Mouse (Mus musculus) 3134 (cell line): ENCODE data around the gene Kpna7.
"Not testable (repeated sequence)": the region's sequence is repeated elsewhere in the genome, so short reads cannot be mapped to it uniquely, and the experiment has no call there.

Experiments used
- DNase-seq: peaks from one replicate; pipeline ENCODE4 v3.0.0-alpha.2; 2011; ENCODE audit warnings: low spot score; ENCODE audit not compliant: insufficient read length; ENCODE audit errors: extremely low read depth

Kpna7 gene

GRCm38 (mm10) chr5:145032391-145032790 is 51.4 kb downstream of the Kpna7 start, which contains the start of gene Gm4871:
Gene Gm4871, minus strand, starts transcription at chr5:145032754.
- not testable (repeated sequence) for DNase-seq

GRCm38 (mm10) chr5:145030476-145030875 is 53.4 kb downstream of the Kpna7 start:
- DNase-seq = not testable (repeated sequence)

- DNase-seq = not testable (repeated sequence)
Measured at GRCm38 (mm10) chr5:145020712-145021111, 63.1 kb downstream of the Kpna7 start.

GRCm38 (mm10) chr5:145020254-145020653 is 63.6 kb downstream of the Kpna7 start:
- not testable (repeated sequence) for DNase-seq

GRCm38 (mm10) chr5:145016761-145017160 is 67.1 kb downstream of the Kpna7 start:
- DNase-seq = not testable (repeated sequence)

- DNase-seq = no peak
Measured at GRCm38 (mm10) chr5:145014278-145014677, 69.6 kb downstream of the Kpna7 start.

GRCm38 (mm10) chr5:145008878-145009659 is 74.8 kb downstream of the Kpna7 start:
- DNase-seq = no peak

- DNase-seq = no peak
Measured at GRCm38 (mm10) chr5:145005596-145005995, 78.2 kb downstream of the Kpna7 start.

GRCm38 (mm10) chr5:145004495-145004894 is 79.3 kb downstream of the Kpna7 start:
- no peak for DNase-seq

- DNase-seq = no peak
Measured at GRCm38 (mm10) chr5:145003362-145003761, 80.5 kb downstream of the Kpna7 start.

- no peak for DNase-seq
Measured at GRCm38 (mm10) chr5:144998491-144998890, 85.3 kb downstream of the Kpna7 start.

GRCm38 (mm10) chr5:144990481-144990880 is 93.3 kb downstream of the Kpna7 start:
- no peak for DNase-seq

GRCm38 (mm10) chr5:144990051-144990450 is 93.8 kb downstream of the Kpna7 start:
- DNase-seq = no peak

- no peak for DNase-seq
Measured at GRCm38 (mm10) chr5:144989061-144989405, 94.8 kb downstream of the Kpna7 start.

GRCm38 (mm10) chr5:144988340-144989060 is 95.3 kb downstream of the Kpna7 start:
- peak; percentile 64 for DNase-seq

GRCm38 (mm10) chr5:144987561-144987960 is 96.3 kb downstream of the Kpna7 start:
- DNase-seq = no peak

GRCm38 (mm10) chr5:144984839-144985238 is 99.0 kb downstream of the Kpna7 start:
- DNase-seq = no peak

- DNase-seq = no peak
Measured at GRCm38 (mm10) chr5:144983227-144983626, 100.6 kb downstream of the Kpna7 start.

- no peak for DNase-seq
Measured at GRCm38 (mm10) chr5:144979110-144979509, 104.7 kb downstream of the Kpna7 start.

GRCm38 (mm10) chr5:144978533-144979107 is 105.2 kb downstream of the Kpna7 start:
- peak; percentile 71 for DNase-seq

GRCm38 (mm10) chr5:144971266-144971665 is 112.6 kb downstream of the Kpna7 start:
- DNase-seq = no peak
